Mouse (Mus musculus) testis, adult 2 months (tissue): Measurements from ENCODE around the gene Senp3.

Source experiments
- CTCF ChIP-seq: fragments of 200-500 bp; IDR thresholded peaks from 2 replicates; pipeline ENCODE4 v1.5.1; 2012; ENCODE audit warnings: low read depth, mild to moderate bottlenecking, inconsistent platforms, low read length, moderate library complexity; ENCODE audit not compliant: control insufficient read depth, insufficient read depth, insufficient replicate concordance
- POLR2A ChIP-seq: fragments of 200-500 bp; IDR thresholded peaks from 2 replicates; pipeline ENCODE4 v1.6.1; 2012; ENCODE audit warnings: low read depth, mild to moderate bottlenecking, inconsistent platforms, low read length, moderate library complexity; ENCODE audit not compliant: control insufficient read depth

GRCm38 (mm10) chr11:69708614-69709265, 26.9 kb upstream of the Senp3 start:
- TF ChIP-seq POLR2A (no peak), CTCF (no peak)
